28 mouse cellular contexts compared by ENCODE assay signal in the genomic region with DNA sequence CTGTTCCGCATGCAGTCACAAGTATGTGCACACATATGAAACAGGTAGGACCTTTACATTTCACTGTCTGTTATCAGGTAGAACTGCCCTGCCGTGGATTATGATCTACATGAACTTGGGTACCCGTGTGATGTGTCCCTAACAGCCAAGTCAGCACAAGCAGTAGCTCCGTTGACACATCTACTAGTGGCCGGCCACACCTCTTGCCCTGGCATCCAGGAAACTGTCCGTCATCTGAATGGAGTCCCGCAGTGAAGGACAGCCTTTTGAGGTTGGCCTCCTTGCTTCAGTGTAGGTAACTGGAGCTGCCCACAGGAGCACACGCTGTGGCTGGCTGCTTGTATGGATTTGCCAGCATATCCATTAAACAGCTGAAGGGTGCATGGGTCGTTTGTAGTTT. TPM values are rescaled to one million over a fixed set of nuclear protein-coding genes. Genes with fewer than 3 reads are reported as not detected.
DNase-seq lines count a peak whose midpoint lies in the region; ATAC-seq and TF ChIP-seq lines count a peak whose summit lies in the region.
"Had no signal": no experiment of that assay in that cellular context is flagged by ENCODE, and none has a peak within 500 bp of the region (broad histone marks: within the 10 kb centered on the region; RNA-seq: fewer than 3 reads in every experiment).

No protein-coding gene starts in this region.

- no peaks in the 10 kb centered on the region for H3K27me3 ChIP-seq in intestine, embryonic 14.5 days (replicated peaks; ENCODE audit: control insufficient read depth, insufficient read depth, low read length)
- H3K27me3 ChIP-seq in intestine, embryonic 15.5 days (replicated peaks), result no peaks in the 10 kb centered on the region
- H3K27me3 ChIP-seq: embryonic facial prominence, embryonic 13.5 days; heart, embryonic 12.5 days; heart, embryonic 15.5 days had no signal

- WGBS in intestine, embryonic 14.5 days, result 83% methylated on average over 9 of the region's 9 CpGs
- WGBS in intestine, embryonic 15.5 days, result 78% methylated on average over 9 of the region's 9 CpGs
- WGBS in lung, adult 2 months, result 70% methylated on average over 9 of the region's 9 CpGs

- no peak for TF ChIP-seq CTCF in lung, adult 2 months (IDR thresholded peaks at IDR 0.05; ENCODE audit: insufficient read depth, low read length)

- H3K36me3 ChIP-seq in intestine, embryonic 14.5 days (ENCODE audit: control insufficient read depth, insufficient read depth, low read length), result peaks cover 79% of the 10 kb centered on the region
- H3K36me3 ChIP-seq in intestine, embryonic 15.5 days, result peaks cover 29% of the 10 kb centered on the region

- no peak overlapping the region for H3K4me2 ChIP-seq in intestine, embryonic 14.5 days (ENCODE audit: low read length)
- no peak overlapping the region for H3K4me2 ChIP-seq in intestine, embryonic 15.5 days (replicated peaks)
- H3K4me2 ChIP-seq: embryonic facial prominence, embryonic 13.5 days; heart, embryonic 12.5 days; heart, embryonic 15.5 days; hindbrain, embryonic 14.5 days had no signal

- 0 out of 2 replicates have a peak, but pooled peaks cover 8% of the 10 kb centered on the region for H3K9me3 ChIP-seq in intestine, embryonic 14.5 days (ENCODE audit: control insufficient read depth, low read length)
- H3K9me3 ChIP-seq in intestine, embryonic 15.5 days, result 0 out of 2 replicates have a peak, but pooled peaks cover 5% of the 10 kb centered on the region

- no peak overlapping the region for H3K9ac ChIP-seq in intestine, embryonic 14.5 days (ENCODE audit: low read length)
- H3K9ac ChIP-seq in intestine, embryonic 15.5 days, result no peak overlapping the region
- H3K9ac ChIP-seq: embryonic facial prominence, embryonic 13.5 days; forebrain, postnatal 0 days; heart, embryonic 12.5 days; heart, embryonic 15.5 days; hindbrain, embryonic 14.5 days had no signal

- H3K4me3 ChIP-seq in intestine, embryonic 14.5 days (ENCODE audit: low read depth, low read length), result no peak overlapping the region
- no peak overlapping the region for H3K4me3 ChIP-seq in intestine, embryonic 15.5 days (replicated peaks)
- H3K4me3 ChIP-seq in lung, adult 2 months (replicated peaks; ENCODE audit: extremely low read depth, low read depth, low read length), result no peak overlapping the region
- H3K4me3 ChIP-seq: embryonic facial prominence, embryonic 10.5 days; embryonic facial prominence, embryonic 13.5 days; erythroblast, embryonic 14.5 days; gastrocnemius, adult 2 months; heart, embryonic 12.5 days; heart, embryonic 15.5 days had no signal

- peak; percentile 45 for DNase-seq in intestine, embryonic 14.5 days (ENCODE audit: low spot score)
- peak; percentile 10 for DNase-seq in lung, postnatal 36 days
- DNase-seq in lung, adult 2 months, result no peak
- peak; percentile 26 for DNase-seq in urinary bladder, postnatal 14 days (ENCODE audit: low spot score)
- no peak for DNase-seq in urinary bladder, postnatal 25 days (ENCODE audit: low spot score)
- DNase-seq: adrenal gland, adult 8-10 months; adrenal gland, postnatal 25 days; cerebellum, adult 11-12 months; cerebellum, adult 8-10 months; cerebellum, postnatal 10 days; cerebellum, postnatal 36 days; embryo, embryonic 11 days; forebrain, postnatal 0 days; gastrocnemius, adult 2 months; gastrocnemius, postnatal 14 days; heart, adult 18-20 months; heart, postnatal 10 days; heart, postnatal 4 days had no signal

- no peak for ATAC-seq in intestine, embryonic 14.5 days (replicated peaks; ENCODE audit: low FRiP score, low TSS enrichment, low read depth)
- no peak for ATAC-seq in intestine, embryonic 15.5 days
- ATAC-seq: activated CD4-positive, CD25-positive, alpha-beta regulatory T cell, adult 4 months; forebrain, embryonic 14.5 days; forebrain, postnatal 0 days; hindbrain, postnatal 0 days had no signal

- H3K27ac ChIP-seq in intestine, embryonic 14.5 days (ENCODE audit: low read depth), result no peak overlapping the region
- no peak overlapping the region for H3K27ac ChIP-seq in intestine, embryonic 15.5 days
- H3K27ac ChIP-seq: embryonic facial prominence, embryonic 10.5 days; embryonic facial prominence, embryonic 13.5 days; gastrocnemius, adult 2 months; heart, embryonic 15.5 days; hindbrain, embryonic 14.5 days; hindbrain, postnatal 0 days had no signal

- no peak for TF ChIP-seq POLR2A in lung, adult 2 months (IDR thresholded peaks at IDR 0.05; ENCODE audit: borderline replicate concordance, extremely low read depth, low read depth, low read length)

- H3K4me1 ChIP-seq in intestine, embryonic 14.5 days (replicated peaks; ENCODE audit: control insufficient read depth, insufficient read depth, low read length), result no peaks in the 10 kb centered on the region
- H3K4me1 ChIP-seq in intestine, embryonic 15.5 days (replicated peaks), result no peaks in the 10 kb centered on the region
- H3K4me1 ChIP-seq in lung, adult 2 months (ENCODE audit: control insufficient read depth, insufficient read depth, low read length), result no peaks in the 10 kb centered on the region
- H3K4me1 ChIP-seq: embryonic facial prominence, embryonic 10.5 days; embryonic facial prominence, embryonic 13.5 days; heart, embryonic 12.5 days; heart, embryonic 15.5 days had no signal

RNA-seq across cellular contexts. Expression of a gene that starts 19.4 kb away (rescaled TPM):
- 53.6 and 61.8 TPM in 2 replicates for polyA plus RNA-seq in intestine, embryonic 14.5 days (2014; fragmentation: Nextera tagmentation; extraction: Ambion mirVana)
- 42.6 and 43.7 TPM in 2 replicates for polyA plus RNA-seq in intestine, embryonic 15.5 days (2015; fragmentation: Nextera tagmentation; extraction: Ambion mirVana)
- 81.3 and 101 TPM in 2 replicates for polyA plus RNA-seq in lung, adult 2 months (2012; rRNA removed)

RNA-seq across cellular contexts. Expression of a gene that starts 35.4 kb away (rescaled TPM):
- 1.2 and 1.4 TPM in 2 replicates for polyA plus RNA-seq in intestine, embryonic 14.5 days (2014; fragmentation: Nextera tagmentation; extraction: Ambion mirVana)
- polyA plus RNA-seq in intestine, embryonic 15.5 days (2015; fragmentation: Nextera tagmentation; extraction: Ambion mirVana), result 2.2 and 2.6 TPM in 2 replicates
- polyA plus RNA-seq in lung, adult 2 months (2012; rRNA removed), result 1.4 and 3.1 TPM in 2 replicates
- polyA plus RNA-seq: activated CD4-positive, CD25-positive, alpha-beta regulatory T cell, adult 4 months; embryonic facial prominence, embryonic 10.5 days; erythroblast, embryonic 14.5 days had no signal

Comparison
In these comparisons a context has a peak if more than half of its experiments do, and no peak if none do; other contexts are left out.
1. DNase-seq: peak in intestine, embryonic 14.5 days (single experiment), lung, postnatal 36 days (single experiment) and urinary bladder, postnatal 14 days (single experiment); none in lung, adult 2 months (single experiment) and urinary bladder, postnatal 25 days (single experiment).